In genomic region chr15:101945430-101945829, GRCm38 (mm10) we compare ENCODE assay signal across 24 mouse cellular contexts. TPM values are rescaled to one million over a fixed set of nuclear protein-coding genes. Genes with fewer than 3 reads are reported as not detected.
DNase-seq lines count a peak whose midpoint lies in the region; ATAC-seq and TF ChIP-seq lines count a peak whose summit lies in the region.
"Had no signal": no experiment of that assay in that cellular context is flagged by ENCODE, and none has a peak within 500 bp of the region (broad histone marks: within the 10 kb centered on the region; RNA-seq: fewer than 3 reads in every experiment).

No protein-coding gene starts in this region.

- no peak for TF ChIP-seq EP300 in heart, adult 2 months (IDR thresholded peaks at IDR 0.05; ENCODE audit: insufficient read depth, low read depth, low read length)

- no peak for TF ChIP-seq POLR2A in heart, adult 2 months (IDR thresholded peaks at IDR 0.05; ENCODE audit: insufficient read depth, low read depth, low read length)

- no peaks in the 10 kb centered on the region for H3K36me3 ChIP-seq in heart, embryonic 15.5 days
- H3K36me3 ChIP-seq in heart, adult 2 months (ENCODE audit: control insufficient read depth, insufficient read depth, low read length) = no peaks in the 10 kb centered on the region
- H3K36me3 ChIP-seq in lung, embryonic 16.5 days (ENCODE audit: control insufficient read depth, insufficient read depth, low read length) = no peaks in the 10 kb centered on the region
- no peaks in the 10 kb centered on the region for H3K36me3 ChIP-seq in embryonic facial prominence, embryonic 13.5 days
- H3K36me3 ChIP-seq: forebrain, embryonic 12.5 days; heart, embryonic 10.5 days; hindbrain, embryonic 13.5 days had no signal

- no peaks in the 10 kb centered on the region for H3K27me3 ChIP-seq in heart, embryonic 15.5 days
- H3K27me3 ChIP-seq in heart, adult 2 months (ENCODE audit: control insufficient read depth, insufficient read depth, low read length) = no peaks in the 10 kb centered on the region
- H3K27me3 ChIP-seq in lung, embryonic 16.5 days (ENCODE audit: control insufficient read depth, insufficient read depth, low read depth, low read length) = no peaks in the 10 kb centered on the region
- no peaks in the 10 kb centered on the region for H3K27me3 ChIP-seq in embryonic facial prominence, embryonic 13.5 days
- H3K27me3 ChIP-seq: forebrain, embryonic 12.5 days; hindbrain, embryonic 13.5 days had no signal

- no peak overlapping the region for H3K27ac ChIP-seq in heart, embryonic 15.5 days
- no peak overlapping the region for H3K27ac ChIP-seq in heart, adult 2 months
- no peak overlapping the region for H3K27ac ChIP-seq in lung, embryonic 16.5 days (ENCODE audit: low read length)
- no peak overlapping the region for H3K27ac ChIP-seq in embryonic facial prominence, embryonic 13.5 days
- H3K27ac ChIP-seq: forebrain, embryonic 12.5 days; gastrocnemius, adult 2 months; heart, embryonic 10.5 days; hindbrain, embryonic 13.5 days; hindbrain, postnatal 0 days had no signal

- H3K4me2 ChIP-seq in heart, embryonic 15.5 days = no peak overlapping the region
- no peak overlapping the region for H3K4me2 ChIP-seq in lung, embryonic 16.5 days (ENCODE audit: low read depth, low read length)
- H3K4me2 ChIP-seq in embryonic facial prominence, embryonic 13.5 days = no peak overlapping the region
- H3K4me2 ChIP-seq: forebrain, embryonic 12.5 days; hindbrain, embryonic 13.5 days had no signal

- no peak overlapping the region for H3K9ac ChIP-seq in heart, embryonic 15.5 days
- H3K9ac ChIP-seq in heart, adult 2 months (ENCODE audit: low read depth, low read length) = no peak overlapping the region
- H3K9ac ChIP-seq in lung, embryonic 16.5 days (ENCODE audit: low read length) = no peak overlapping the region
- no peak overlapping the region for H3K9ac ChIP-seq in embryonic facial prominence, embryonic 13.5 days
- H3K9ac ChIP-seq: forebrain, embryonic 12.5 days; hindbrain, embryonic 13.5 days had no signal

- 88% methylated on average over 1 of the region's 1 CpGs for WGBS in heart, embryonic 15.5 days
- WGBS in heart, adult 2 months = 77% methylated on average over 1 of the region's 1 CpGs
- 44% methylated on average over 1 of the region's 1 CpGs for WGBS in lung, embryonic 16.5 days
- 85% methylated on average over 1 of the region's 1 CpGs for WGBS in embryonic facial prominence, embryonic 13.5 days

- intact Hi-C loops in heart, adult 2 months (cut with DNase I) = no loop called here
- intact Hi-C loops in gastrocnemius, postnatal 36 days (cut with DNase I) = no loop called here

- no peak for DNase-seq in heart, adult 2 months
- DNase-seq in lung, postnatal 10 days = no peak
- DNase-seq in gastrocnemius, postnatal 36 days = no peak
- DNase-seq: adrenal gland, postnatal 14 days; cerebellum, adult 18-20 months; cerebellum, adult 9-11 months; cerebellum, postnatal 36 days; gastrocnemius, adult 2 months; gastrocnemius, postnatal 25 days; heart, adult 11 months; heart, postnatal 14 days had no signal

- TF ChIP-seq CTCF in heart, adult 2 months (IDR thresholded peaks at IDR 0.05) = no peak

- ATAC-seq in heart, embryonic 15.5 days (replicated peaks; ENCODE audit: insufficient number of reproducible peaks, insufficient read depth, low FRiP score, low read depth) = 0 out of 2 replicates have a peak, but pooled peaks have one; percentile 11
- ATAC-seq in lung, embryonic 16.5 days (ENCODE audit: low read depth) = peak; percentile 72; the same call in 1 of the 2 replicates
- ATAC-seq in embryonic facial prominence, embryonic 13.5 days (ENCODE audit: insufficient number of reproducible peaks, insufficient read depth, low FRiP score, low TSS enrichment, low read depth) = peak; percentile 43; the same call in 1 of the 2 replicates
- ATAC-seq: activated CD4-positive, CD25-positive, alpha-beta regulatory T cell, adult 4 months; hindbrain, postnatal 0 days; Patski had no signal

- H3K79me2 ChIP-seq in heart, adult 2 months (replicated peaks; ENCODE audit: control insufficient read depth, insufficient read depth, low read length) = no peaks in the 10 kb centered on the region

- no peak overlapping the region for H3K4me3 ChIP-seq in heart, embryonic 15.5 days
- H3K4me3 ChIP-seq in heart, adult 2 months = no peak overlapping the region
- no peak overlapping the region for H3K4me3 ChIP-seq in lung, embryonic 16.5 days (ENCODE audit: low read length)
- no peak overlapping the region for H3K4me3 ChIP-seq in embryonic facial prominence, embryonic 13.5 days
- H3K4me3 ChIP-seq: forebrain, embryonic 12.5 days; gastrocnemius, adult 2 months; heart, embryonic 10.5 days; hindbrain, embryonic 13.5 days had no signal

- peaks cover 25% of the 10 kb centered on the region for H3K4me1 ChIP-seq in heart, embryonic 15.5 days (replicated peaks)
- no peaks in the 10 kb centered on the region for H3K4me1 ChIP-seq in heart, adult 2 months (ENCODE audit: control insufficient read depth, insufficient read depth, low read length)
- peaks cover 4% of the 10 kb centered on the region; the same call in 1 of the 2 replicates for H3K4me1 ChIP-seq in lung, embryonic 16.5 days (replicated peaks; ENCODE audit: control insufficient read depth, insufficient read depth, low read length)
- H3K4me1 ChIP-seq in embryonic facial prominence, embryonic 13.5 days = peaks cover 22% of the 10 kb centered on the region
- H3K4me1 ChIP-seq: forebrain, embryonic 12.5 days had no signal

- no peaks in the 10 kb centered on the region for H3K9me3 ChIP-seq in heart, embryonic 15.5 days (replicated peaks)
- H3K9me3 ChIP-seq in lung, embryonic 16.5 days (ENCODE audit: control insufficient read depth, low read length) = no peaks in the 10 kb centered on the region
- no peaks in the 10 kb centered on the region for H3K9me3 ChIP-seq in embryonic facial prominence, embryonic 13.5 days
- H3K9me3 ChIP-seq: forebrain, embryonic 12.5 days; heart, embryonic 10.5 days; hindbrain, embryonic 13.5 days had no signal

RNA-seq across cellular contexts. Expression of gene Krt79, which starts 5.3 kb away (rescaled TPM):
- polyA plus RNA-seq in heart, embryonic 15.5 days (2015; fragmentation: Nextera tagmentation; extraction: Ambion mirVana) = 0.87 and 0.95 TPM in 2 replicates
- total RNA-seq in heart, adult 2 months (2021) = under 1 TPM in 1 of 2 experiments, not detected in 1; 0.27 TPM
- polyA plus RNA-seq in heart, adult 2 months (2012; rRNA removed) = 1.5 and 2.3 TPM in 2 replicates
- 0.80 and 1.2 TPM in 2 replicates for polyA plus RNA-seq in lung, embryonic 16.5 days (2015; fragmentation: Nextera tagmentation; extraction: Ambion mirVana)
- 16.1 and 16.5 TPM in 2 replicates for polyA plus RNA-seq in embryonic facial prominence, embryonic 13.5 days (2015; fragmentation: Nextera tagmentation; extraction: Ambion mirVana)
- total RNA-seq in gastrocnemius, postnatal 36 days (2021) = under 1 TPM in 1 of 2 experiments, not detected in 1; 0.13 TPM
- total RNA-seq: CH12.LX; gastrocnemius, adult 2 months; hematopoietic stem cell, adult 5-6 weeks had no signal
- polyA plus RNA-seq: activated CD4-positive, CD25-positive, alpha-beta regulatory T cell, adult 4 months had no signal

RNA-seq across cellular contexts. Expression of gene Krt78, which starts 8.7 kb away (rescaled TPM):
- 0.04 and 0.10 TPM in 2 replicates for polyA plus RNA-seq in heart, embryonic 15.5 days (2015; fragmentation: Nextera tagmentation; extraction: Ambion mirVana)
- under 1 TPM in 1 of 2 experiments, not detected in 1; 0.08 TPM for total RNA-seq in heart, adult 2 months (2021)
- not detected in 2 replicates for polyA plus RNA-seq in heart, adult 2 months (2012; rRNA removed)
- polyA plus RNA-seq in lung, embryonic 16.5 days (2015; fragmentation: Nextera tagmentation; extraction: Ambion mirVana) = 0.10 and 0.21 TPM in 2 replicates
- polyA plus RNA-seq in embryonic facial prominence, embryonic 13.5 days (2015; fragmentation: Nextera tagmentation; extraction: Ambion mirVana) = 0.22 and 0.35 TPM in 2 replicates
- total RNA-seq in gastrocnemius, postnatal 36 days (2021) = not detected
- total RNA-seq: adrenal gland, adult 18-20 months; adrenal gland, postnatal 14 days; CH12.LX; gastrocnemius, adult 2 months; gastrocnemius, postnatal 25 days; heart, postnatal 14 days; hematopoietic stem cell, adult 5-6 weeks; hindbrain, postnatal 0 days had no signal
- polyA plus RNA-seq: activated CD4-positive, CD25-positive, alpha-beta regulatory T cell, adult 4 months; forebrain, embryonic 12.5 days; heart, embryonic 10.5 days; heart, embryonic 14.5 days; hindbrain, embryonic 13.5 days; hindbrain, postnatal 0 days had no signal

RNA-seq across cellular contexts. Expression of gene Krt4, which starts 20.9 kb away (rescaled TPM):
- 1.0 and 3.4 TPM in 2 replicates for polyA plus RNA-seq in heart, embryonic 15.5 days (2015; fragmentation: Nextera tagmentation; extraction: Ambion mirVana)
- total RNA-seq in heart, adult 2 months (2021) = not detected
- polyA plus RNA-seq in heart, adult 2 months (2012; rRNA removed) = 0.43 TPM in 1 of 2 replicates, not detected in the other
- 14.2 and 23.3 TPM in 2 replicates for polyA plus RNA-seq in lung, embryonic 16.5 days (2015; fragmentation: Nextera tagmentation; extraction: Ambion mirVana)
- polyA plus RNA-seq in embryonic facial prominence, embryonic 13.5 days (2015; fragmentation: Nextera tagmentation; extraction: Ambion mirVana) = 2.2 and 2.4 TPM in 2 replicates
- total RNA-seq in gastrocnemius, postnatal 36 days (2021) = under 1 TPM in 1 of 2 experiments, not detected in 1; 0.12 TPM
- total RNA-seq: adrenal gland, adult 18-20 months; adrenal gland, postnatal 14 days; CH12.LX; gastrocnemius, adult 2 months; gastrocnemius, postnatal 25 days; heart, postnatal 14 days; hematopoietic stem cell, adult 5-6 weeks; hindbrain, postnatal 0 days had no signal
- polyA plus RNA-seq: activated CD4-positive, CD25-positive, alpha-beta regulatory T cell, adult 4 months; forebrain, embryonic 12.5 days; heart, embryonic 10.5 days; hindbrain, embryonic 13.5 days; hindbrain, postnatal 0 days had no signal

RNA-seq across cellular contexts. Expression of gene Krt76, which starts 52.7 kb away (rescaled TPM):
- not detected in 2 replicates for polyA plus RNA-seq in heart, embryonic 15.5 days (2015; fragmentation: Nextera tagmentation; extraction: Ambion mirVana)
- not detected for total RNA-seq in heart, adult 2 months (2021)
- not detected in 2 replicates for polyA plus RNA-seq in heart, adult 2 months (2012; rRNA removed)
- polyA plus RNA-seq in lung, embryonic 16.5 days (2015; fragmentation: Nextera tagmentation; extraction: Ambion mirVana) = not detected in 2 replicates
- 0.40 and 0.56 TPM in 2 replicates for polyA plus RNA-seq in embryonic facial prominence, embryonic 13.5 days (2015; fragmentation: Nextera tagmentation; extraction: Ambion mirVana)
- total RNA-seq in gastrocnemius, postnatal 36 days (2021) = not detected
- total RNA-seq: adrenal gland, postnatal 14 days; CH12.LX; gastrocnemius, adult 2 months; gastrocnemius, postnatal 25 days; heart, postnatal 14 days; hematopoietic stem cell, adult 5-6 weeks had no signal
- polyA plus RNA-seq: activated CD4-positive, CD25-positive, alpha-beta regulatory T cell, adult 4 months; forebrain, embryonic 12.5 days; heart, embryonic 10.5 days; heart, embryonic 14.5 days; hindbrain, embryonic 13.5 days; hindbrain, postnatal 0 days; Patski had no signal

RNA-seq across cellular contexts. Expression of gene Krt8, which starts 58.9 kb away (rescaled TPM):
- polyA plus RNA-seq in heart, embryonic 15.5 days (2015; fragmentation: Nextera tagmentation; extraction: Ambion mirVana) = 30.3 and 197 TPM in 2 replicates
- total RNA-seq in heart, adult 2 months (2021) = 1 to 10 TPM; 1.7 TPM
- 2.3 and 9.8 TPM in 2 replicates for polyA plus RNA-seq in heart, adult 2 months (2012; rRNA removed)
- 402 and 445 TPM in 2 replicates for polyA plus RNA-seq in lung, embryonic 16.5 days (2015; fragmentation: Nextera tagmentation; extraction: Ambion mirVana)
- 38.6 and 86.0 TPM in 2 replicates for polyA plus RNA-seq in embryonic facial prominence, embryonic 13.5 days (2015; fragmentation: Nextera tagmentation; extraction: Ambion mirVana)
- total RNA-seq in gastrocnemius, postnatal 36 days (2021) = 1 to 10 TPM in 1 of 2 experiments, under 1 TPM in 1; 0.30 to 1.0 TPM
- total RNA-seq: CH12.LX; gastrocnemius, adult 2 months had no signal
- polyA plus RNA-seq: activated CD4-positive, CD25-positive, alpha-beta regulatory T cell, adult 4 months had no signal

Comparison
In these comparisons a context has a peak if more than half of its experiments do, and no peak if none do; other contexts are left out.
1. ATAC-seq: peak in every context shown above with its lines; median percentile 72 in lung, embryonic 16.5 days; 43 in embryonic facial prominence, embryonic 13.5 days; 11 in heart, embryonic 15.5 days.